In genomic region chr19:18979996-18980395, GRCm38 (mm10) we compare ENCODE assay signal across 18 mouse cellular contexts.
"Had no signal": no experiment of that assay in that cellular context is flagged by ENCODE, and none has a peak within 500 bp of the region (broad histone marks: within the 10 kb centered on the region; RNA-seq: fewer than 3 reads in every experiment).

No protein-coding gene starts in this region.

- H3K9ac ChIP-seq: liver, embryonic 15.5 days; liver, postnatal 0 days; lung, embryonic 15.5 days; midbrain, embryonic 13.5 days; midbrain, embryonic 15.5 days; neural tube, embryonic 12.5 days; stomach, embryonic 15.5 days had no signal

- H3K4me3 ChIP-seq: liver, embryonic 15.5 days; lung, embryonic 15.5 days; midbrain, embryonic 10.5 days; midbrain, embryonic 13.5 days; midbrain, embryonic 15.5 days; neural tube, embryonic 12.5 days; stomach, embryonic 15.5 days had no signal

- ATAC-seq: liver, postnatal 0 days; lung, postnatal 0 days; midbrain, embryonic 13.5 days; midbrain, embryonic 15.5 days had no signal

- H3K4me1 ChIP-seq: liver, embryonic 15.5 days; lung, embryonic 15.5 days; midbrain, embryonic 10.5 days; midbrain, embryonic 13.5 days; neural tube, embryonic 12.5 days; stomach, embryonic 15.5 days had no signal

- DNase-seq: liver, postnatal 0 days; lung, adult 2 months; lung, postnatal 14 days; lung, postnatal 36 days; right cerebral cortex, postnatal 14 days; thymus, adult 2 months; thymus, postnatal 25 days; thymus, postnatal 4 days had no signal

- H3K9me3 ChIP-seq: liver, embryonic 15.5 days; lung, embryonic 15.5 days; midbrain, embryonic 10.5 days; midbrain, embryonic 13.5 days; midbrain, embryonic 15.5 days; neural tube, embryonic 12.5 days; stomach, embryonic 15.5 days had no signal

- H3K4me2 ChIP-seq: liver, embryonic 15.5 days; lung, embryonic 15.5 days; midbrain, embryonic 13.5 days; midbrain, embryonic 15.5 days; neural tube, embryonic 12.5 days; stomach, embryonic 15.5 days had no signal

- H3K36me3 ChIP-seq: liver, embryonic 15.5 days; lung, embryonic 15.5 days; midbrain, embryonic 10.5 days; midbrain, embryonic 15.5 days; neural tube, embryonic 12.5 days; stomach, embryonic 15.5 days had no signal

- H3K27ac ChIP-seq: liver, embryonic 15.5 days; lung, embryonic 15.5 days; macrophage; midbrain, embryonic 10.5 days; midbrain, embryonic 13.5 days; midbrain, embryonic 15.5 days; neural tube, embryonic 12.5 days; stomach, embryonic 15.5 days; stomach, postnatal 0 days had no signal

- H3K27me3 ChIP-seq: liver, embryonic 15.5 days; lung, embryonic 15.5 days; midbrain, embryonic 13.5 days; midbrain, embryonic 15.5 days; neural tube, embryonic 12.5 days; stomach, embryonic 15.5 days had no signal
